In the genomic region with DNA sequence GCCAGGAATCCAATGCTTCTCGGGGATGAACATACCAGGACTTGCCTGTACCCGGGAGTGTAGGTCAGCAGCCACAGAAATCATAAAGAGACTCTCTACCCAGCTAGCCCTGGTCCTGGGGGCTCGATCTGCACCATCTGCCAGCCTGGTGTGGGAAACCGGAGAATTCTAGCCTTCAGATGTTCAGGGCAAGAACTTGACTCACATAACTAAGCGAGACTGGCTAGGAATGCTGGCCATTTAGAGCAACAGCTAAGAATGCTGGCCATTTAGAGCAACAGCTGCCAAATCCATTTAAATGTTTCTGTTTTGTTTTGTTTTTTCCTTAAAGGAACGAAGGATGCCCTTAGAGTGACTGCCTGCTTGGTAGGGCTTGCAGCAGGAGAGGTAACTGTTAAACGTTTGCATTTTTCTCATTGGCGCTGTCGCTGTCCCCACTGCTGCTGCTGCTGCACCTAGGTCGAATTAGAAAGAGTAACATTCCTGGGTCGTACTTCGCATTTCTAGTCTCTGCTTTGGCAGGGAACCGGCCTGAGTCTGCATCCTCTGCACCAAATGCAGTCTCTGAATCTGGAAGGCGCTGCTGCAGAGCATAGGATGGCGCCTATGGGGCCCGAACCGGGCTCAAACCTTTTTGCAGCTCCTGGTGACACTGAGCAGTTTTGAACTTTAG, we compare ENCODE assay signal across 10 mouse cellular contexts. TPM values are rescaled to one million over a fixed set of nuclear protein-coding genes. Genes with fewer than 3 reads are reported as not detected.
DNase-seq lines count a peak whose midpoint lies in the region; ATAC-seq and TF ChIP-seq lines count a peak whose summit lies in the region.
"Had no signal": no experiment of that assay in that cellular context is flagged by ENCODE, and none has a peak within 500 bp of the region (broad histone marks: within the 10 kb centered on the region; RNA-seq: fewer than 3 reads in every experiment).

No protein-coding gene starts in this region.

- peaks cover 26% of the 10 kb centered on the region for H3K4me1 ChIP-seq in E14TG2a.4 (replicated peaks; ENCODE audit: low read depth, low read length)
- H3K4me1 ChIP-seq in hindbrain, embryonic 10.5 days (replicated peaks): peaks cover 35% of the 10 kb centered on the region
- H3K4me1 ChIP-seq in midbrain, embryonic 10.5 days: peaks cover 36% of the 10 kb centered on the region

- ATAC-seq in activated CD4-positive, CD25-positive, alpha-beta regulatory T cell, adult 4 months: no peak

- no peak for TF ChIP-seq CTCF in gastrocnemius, adult 2 months (IDR thresholded peaks at IDR 0.05)
- TF ChIP-seq CTCF in E14TG2a.4 (conservative IDR thresholded peaks at IDR 0.05; ENCODE audit: low read length): no peak

- H3K27me3 ChIP-seq in E14TG2a.4 (ENCODE audit: insufficient read depth, low read length): peaks cover 31% of the 10 kb centered on the region
- peaks cover 44% of the 10 kb centered on the region for H3K27me3 ChIP-seq in hindbrain, embryonic 10.5 days (ENCODE audit: insufficient read depth, poor library complexity, severe bottlenecking)
- peaks cover 52% of the 10 kb centered on the region for H3K27me3 ChIP-seq in midbrain, embryonic 10.5 days (ENCODE audit: low read depth, poor library complexity, severe bottlenecking)

- peaks cover 29% of the 10 kb centered on the region; the same call in 1 of the 2 replicates for H3K9me3 ChIP-seq in E14TG2a.4 (ENCODE audit: low read length)
- no peaks in the 10 kb centered on the region for H3K9me3 ChIP-seq in hindbrain, embryonic 10.5 days
- H3K9me3 ChIP-seq in midbrain, embryonic 10.5 days (replicated peaks): no peaks in the 10 kb centered on the region

- peak overlapping the region; percentile 6; the same call in 1 of the 2 replicates for H3K27ac ChIP-seq in gastrocnemius, adult 2 months
- no peak overlapping the region for H3K27ac ChIP-seq in hindbrain, embryonic 10.5 days
- H3K27ac ChIP-seq in midbrain, embryonic 10.5 days (replicated peaks): no peak overlapping the region

- no peak for DNase-seq in gastrocnemius, adult 2 months
- no peak for DNase-seq in gastrocnemius, postnatal 14 days
- DNase-seq in hindbrain, embryonic 10.5 days (ENCODE audit: low spot score): peak; percentile 34
- DNase-seq in midbrain, embryonic 10.5 days (ENCODE audit: low spot score): peak; percentile 22
- no peak for DNase-seq in adrenal gland, adult 8-10 months
- DNase-seq in ovary, postnatal 36 days (ENCODE audit: low spot score): no peak
- DNase-seq: kidney, postnatal 10 days had no signal

- WGBS in hindbrain, embryonic 10.5 days: 20% methylated on average over 17 of the region's 17 CpGs
- 23% methylated on average over 17 of the region's 17 CpGs for WGBS in midbrain, embryonic 10.5 days

- peak overlapping the region; percentile 82 for H3K4me3 ChIP-seq in gastrocnemius, adult 2 months
- peak overlapping the region; percentile 84 for H3K4me3 ChIP-seq in E14TG2a.4 (replicated peaks; ENCODE audit: low read length)
- H3K4me3 ChIP-seq in hindbrain, embryonic 10.5 days: peak overlapping the region; percentile 76
- H3K4me3 ChIP-seq in midbrain, embryonic 10.5 days: peak overlapping the region; percentile 74

- intact Hi-C loops in gastrocnemius, adult 2 months (cut with DNase I): loop anchor here (5.0 to 10.0 kb wide), 2 partner anchors 355 to 1313 kb away; no protein-coding TSS in a partner anchor
- intact Hi-C loops in gastrocnemius, postnatal 14 days (cut with DNase I; ENCODE audit: low total_unique reads): loop anchor here (5.0 to 10.0 kb wide), 4 partner anchors 355 to 1195 kb away; no protein-coding TSS in a partner anchor

- peaks cover 23% of the 10 kb centered on the region for H3K36me3 ChIP-seq in E14TG2a.4 (ENCODE audit: insufficient read depth, low read length)
- H3K36me3 ChIP-seq in hindbrain, embryonic 10.5 days: no peaks in the 10 kb centered on the region
- no peaks in the 10 kb centered on the region for H3K36me3 ChIP-seq in midbrain, embryonic 10.5 days

RNA-seq across cellular contexts. Expression of gene Igfbp3, which starts 1.5 kb away (rescaled TPM):
- total RNA-seq in gastrocnemius, adult 2 months (2021): 10 to 100 TPM; 10.7 to 18.1 TPM
- total RNA-seq in gastrocnemius, postnatal 14 days (2021): 10 to 100 TPM; 58.5 to 67.5 TPM
- polyA plus RNA-seq in hindbrain, embryonic 10.5 days (2016; fragmentation: Nextera tagmentation; extraction: Ambion mirVana): 12.5 and 13.0 TPM in 2 replicates
- polyA plus RNA-seq in midbrain, embryonic 10.5 days (2016; fragmentation: Nextera tagmentation; extraction: Ambion mirVana): 8.2 and 9.6 TPM in 2 replicates
- total RNA-seq in adrenal gland, adult 8-10 months (2022): 10 to 100 TPM; 46.2 to 81.3 (median 69.4) TPM
- polyA plus RNA-seq in activated CD4-positive, CD25-positive, alpha-beta regulatory T cell, adult 4 months (2017; shearing (Covaris generic)): not detected

RNA-seq across cellular contexts. Expression of gene Igfbp1, which starts 14.7 kb away (rescaled TPM):
- total RNA-seq in gastrocnemius, adult 2 months (2021): not detected
- total RNA-seq in gastrocnemius, postnatal 14 days (2021): not detected
- 0.16 TPM in 1 of 2 replicates, not detected in the other for polyA plus RNA-seq in hindbrain, embryonic 10.5 days (2016; fragmentation: Nextera tagmentation; extraction: Ambion mirVana)
- polyA plus RNA-seq in midbrain, embryonic 10.5 days (2016; fragmentation: Nextera tagmentation; extraction: Ambion mirVana): 0.22 and 0.25 TPM in 2 replicates
- total RNA-seq in adrenal gland, adult 8-10 months (2022): not detected
- polyA plus RNA-seq in activated CD4-positive, CD25-positive, alpha-beta regulatory T cell, adult 4 months (2017; shearing (Covaris generic)): not detected
- polyA plus RNA-seq: C2C12 had no signal

RNA-seq across cellular contexts. Expression of gene Gm11985, which starts 23.9 kb away (rescaled TPM):
- total RNA-seq in gastrocnemius, adult 2 months (2021): not detected
- not detected for total RNA-seq in gastrocnemius, postnatal 14 days (2021)
- not detected in 2 replicates for polyA plus RNA-seq in hindbrain, embryonic 10.5 days (2016; fragmentation: Nextera tagmentation; extraction: Ambion mirVana)
- polyA plus RNA-seq in midbrain, embryonic 10.5 days (2016; fragmentation: Nextera tagmentation; extraction: Ambion mirVana): not detected in 2 replicates
- not detected for total RNA-seq in adrenal gland, adult 8-10 months (2022)
- not detected for polyA plus RNA-seq in activated CD4-positive, CD25-positive, alpha-beta regulatory T cell, adult 4 months (2017; shearing (Covaris generic))
- polyA plus RNA-seq: C2C12 had no signal

Comparison
In these comparisons a context has a peak if more than half of its experiments do, and no peak if none do; other contexts are left out.
1. DNase-seq: peak in hindbrain, embryonic 10.5 days (single experiment) and midbrain, embryonic 10.5 days (single experiment); none in gastrocnemius, adult 2 months (single experiment), gastrocnemius, postnatal 14 days (single experiment), adrenal gland, adult 8-10 months (single experiment) and ovary, postnatal 36 days (single experiment).
2. Peak in every context shown above with its lines, with median percentiles within 50 percentile points of each other: H3K4me3 ChIP-seq.